Mouse (Mus musculus): ENCODE results near the gene Slc22a6.

DNA sequence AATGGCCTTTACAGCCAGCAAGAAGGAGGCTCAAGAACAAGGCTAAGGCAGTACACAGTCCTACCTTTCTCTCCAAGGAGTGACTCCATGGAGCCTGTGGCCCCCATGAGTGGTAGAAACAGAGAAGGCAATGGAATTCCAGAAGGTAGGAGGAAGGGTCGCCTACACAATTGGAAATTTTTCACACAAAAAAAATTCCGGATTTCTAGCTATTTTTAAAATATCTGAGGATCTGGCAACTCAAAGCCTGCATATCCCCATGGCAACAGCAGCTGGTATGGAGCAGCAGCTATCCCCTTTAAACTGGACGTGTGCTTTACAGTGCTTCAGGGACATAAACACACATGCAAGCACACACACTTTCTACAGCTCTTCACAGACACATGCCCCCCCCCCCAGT is 31.5 kb upstream of the Slc22a6 start:
- TF ChIP-seq CTCF (conservative IDR thresholded peaks at IDR 0.05 in 1 of 2, IDR thresholded peaks at IDR 0.05 in 1 of 2; ENCODE audit: low read depth in 2 of 2, low read length in 2 of 2) (no peak), TBP (conservative IDR thresholded peaks at IDR 0.05; ENCODE audit: low read depth, low read length) (no peak), NRF1 (IDR thresholded peaks at IDR 0.05; ENCODE audit: low read depth, low read length) (no peak), POLR2A (IDR thresholded peaks at IDR 0.05; ENCODE audit: low read depth, low read length) (no peak), TCF12 (IDR thresholded peaks at IDR 0.05; ENCODE audit: low read depth, low read length) (no peak), RCOR1 (conservative IDR thresholded peaks at IDR 0.05; ENCODE audit: low read depth, low read length) (no peak), ZMIZ1 (IDR thresholded peaks at IDR 0.05; ENCODE audit: low read depth, low read length) (no peak)
